In genomic region chr5:131492535-131492934, GRCm38 (mm10) we compare ENCODE assay signal across 14 mouse cellular contexts.
DNase-seq lines count a peak whose midpoint lies in the region; ATAC-seq and TF ChIP-seq lines count a peak whose summit lies in the region.
"Had no signal": no experiment of that assay in that cellular context is flagged by ENCODE, and none has a peak within 500 bp of the region (broad histone marks: within the 10 kb centered on the region; RNA-seq: fewer than 3 reads in every experiment).

No protein-coding gene starts in this region.

- H3K4me2 ChIP-seq in heart, postnatal 0 days (ENCODE audit: low read depth, low read length) = no peak overlapping the region
- no peak overlapping the region for H3K4me2 ChIP-seq in liver, embryonic 14.5 days (ENCODE audit: low read depth)
- no peak overlapping the region for H3K4me2 ChIP-seq in liver, embryonic 11.5 days
- H3K4me2 ChIP-seq: hindbrain, embryonic 14.5 days; lung, embryonic 15.5 days had no signal

- no peak overlapping the region for H3K4me3 ChIP-seq in heart, postnatal 0 days (ENCODE audit: low read depth, low read length)
- no peak overlapping the region for H3K4me3 ChIP-seq in liver, embryonic 14.5 days (ENCODE audit: insufficient read depth in 1 of 2, low read depth in 2 of 2, low read length in 2 of 2)
- no peak overlapping the region for H3K4me3 ChIP-seq in liver, embryonic 11.5 days (ENCODE audit: low read depth, low read length)
- H3K4me3 ChIP-seq: erythroblast, embryonic 14.5 days; lung, embryonic 15.5 days; megakaryocyte, embryonic 14.5 days had no signal

- H3K9ac ChIP-seq in heart, postnatal 0 days (replicated peaks; ENCODE audit: low read depth, low read length) = no peak overlapping the region
- no peak overlapping the region for H3K9ac ChIP-seq in liver, embryonic 14.5 days (replicated peaks)
- no peak overlapping the region for H3K9ac ChIP-seq in liver, embryonic 11.5 days (ENCODE audit: low read depth, low read length)
- H3K9ac ChIP-seq: hindbrain, embryonic 14.5 days; lung, embryonic 15.5 days had no signal

- no peaks in the 10 kb centered on the region for H3K27me3 ChIP-seq in heart, postnatal 0 days (ENCODE audit: control insufficient read depth, insufficient read depth, low read length)
- H3K27me3 ChIP-seq in liver, embryonic 14.5 days (ENCODE audit: control insufficient read depth, insufficient read depth, low read length) = no peaks in the 10 kb centered on the region
- no peaks in the 10 kb centered on the region for H3K27me3 ChIP-seq in liver, embryonic 11.5 days (replicated peaks; ENCODE audit: control insufficient read depth, insufficient read depth, low read length)
- H3K27me3 ChIP-seq: lung, embryonic 15.5 days; megakaryocyte, embryonic 14.5 days had no signal

- TF ChIP-seq EP300 in heart, postnatal 0 days (IDR thresholded peaks at IDR 0.05; ENCODE audit: low read depth) = no peak
- no peak for TF ChIP-seq EP300 in liver, embryonic 14.5 days (IDR thresholded peaks at IDR 0.05; ENCODE audit: low read depth)

- H3K4me1 ChIP-seq in heart, postnatal 0 days (ENCODE audit: control insufficient read depth, insufficient read depth) = 0 out of 2 replicates have a peak, but pooled peaks cover under 1% of the 10 kb centered on the region
- H3K4me1 ChIP-seq in liver, embryonic 14.5 days (replicated peaks; ENCODE audit: control insufficient read depth in 2 of 2, insufficient read depth in 2 of 2, low read length in 1 of 2) = no peaks in the 10 kb centered on the region
- no peaks in the 10 kb centered on the region for H3K4me1 ChIP-seq in liver, embryonic 11.5 days (replicated peaks; ENCODE audit: control insufficient read depth, insufficient read depth, low read length)
- H3K4me1 ChIP-seq: lung, embryonic 15.5 days; megakaryocyte, embryonic 14.5 days had no signal

- peak; percentile 41 for TF ChIP-seq CTCF in heart, postnatal 0 days (IDR thresholded peaks at IDR 0.05; ENCODE audit: low read depth)
- peak; percentile 44; the same call in 1 of the 2 replicates for TF ChIP-seq CTCF in liver, embryonic 14.5 days (IDR thresholded peaks at IDR 0.05; ENCODE audit: low read depth)
- TF ChIP-seq CTCF in brain, embryonic 14.5 days (IDR thresholded peaks at IDR 0.05; ENCODE audit: borderline replicate concordance, extremely low read depth, insufficient read depth, insufficient read length) = peak; percentile 42; the same call in 1 of the 2 replicates

- no peaks in the 10 kb centered on the region for H3K36me3 ChIP-seq in heart, postnatal 0 days (replicated peaks; ENCODE audit: control insufficient read depth, insufficient read depth, low read length)
- no peaks in the 10 kb centered on the region for H3K36me3 ChIP-seq in liver, embryonic 14.5 days (replicated peaks; ENCODE audit: control insufficient read depth, insufficient read depth, low read depth)
- H3K36me3 ChIP-seq in liver, embryonic 11.5 days (ENCODE audit: control insufficient read depth, insufficient read depth, low read length) = no peaks in the 10 kb centered on the region
- H3K36me3 ChIP-seq: lung, embryonic 15.5 days had no signal

- no peak overlapping the region for H3K27ac ChIP-seq in heart, postnatal 0 days (ENCODE audit: low read depth)
- no peak overlapping the region for H3K27ac ChIP-seq in liver, embryonic 14.5 days
- H3K27ac ChIP-seq in liver, embryonic 11.5 days (ENCODE audit: low read depth, low read length) = no peak overlapping the region
- H3K27ac ChIP-seq: hindbrain, embryonic 14.5 days; lung, embryonic 15.5 days had no signal

- ATAC-seq in heart, postnatal 0 days (ENCODE audit: insufficient read depth, low read depth) = no peak
- ATAC-seq in liver, embryonic 14.5 days (ENCODE audit: insufficient read depth) = no peak
- no peak for ATAC-seq in liver, embryonic 11.5 days (replicated peaks; ENCODE audit: low FRiP score)
- no peak for ATAC-seq in activated CD4-positive, CD25-positive, alpha-beta regulatory T cell, adult 4 months

- WGBS in heart, postnatal 0 days = 87% methylated on average over 8 of the region's 8 CpGs
- 65% methylated on average over 8 of the region's 8 CpGs for WGBS in liver, embryonic 14.5 days (ENCODE audit: insufficient replicate concordance)
- WGBS in liver, embryonic 11.5 days = 76% methylated on average over 8 of the region's 8 CpGs

- no peaks in the 10 kb centered on the region for H3K9me3 ChIP-seq in heart, postnatal 0 days (replicated peaks; ENCODE audit: control insufficient read depth, low read length)
- no peaks in the 10 kb centered on the region for H3K9me3 ChIP-seq in liver, embryonic 14.5 days (ENCODE audit: control insufficient read depth, low read length)
- H3K9me3 ChIP-seq in liver, embryonic 11.5 days (ENCODE audit: control insufficient read depth, low read length) = no peaks in the 10 kb centered on the region
- H3K9me3 ChIP-seq: lung, embryonic 15.5 days had no signal

- no peak for TF ChIP-seq POLR2A in brain, embryonic 14.5 days (IDR thresholded peaks at IDR 0.05; ENCODE audit: borderline replicate concordance, extremely low read depth, insufficient read depth, insufficient read length, poor library complexity, severe bottlenecking)

- DNase-seq in heart, postnatal 0 days (ENCODE audit: low spot score) = no peak
- DNase-seq in heart, adult 8-10 months (ENCODE audit: low spot score) = no peak
- no peak for DNase-seq in liver, embryonic 14.5 days (ENCODE audit: low read depth in 3 of 3, low spot score in 3 of 3)
- no peak for DNase-seq in liver, embryonic 11.5 days (ENCODE audit: low spot score)
- peak; percentile 89 for DNase-seq in ES-CJ7 (ENCODE audit: low read depth, low spot score)
- no peak for DNase-seq in brain, embryonic 14.5 days (ENCODE audit: low read depth)
- DNase-seq in adrenal gland, postnatal 4 days (ENCODE audit: low spot score in 2 of 2) = no peak
- DNase-seq: adrenal gland, adult 8-10 months; thymus, adult 18-20 months had no signal
